Mouse (Mus musculus): ENCODE measurements around the gene Mecom. TPM values are rescaled to one million over a fixed set of nuclear protein-coding genes. Genes with fewer than 3 reads are reported as not detected.
A peak's percentile ranks its signal among the peaks of the same experiment; 100 is the strongest.

Gene Mecom
- polyA plus RNA-seq, 1 experiment from 2014 or later, result 26.9 TPM

- no peaks in the 10 kb centered on the region for H3K9me3 ChIP-seq
- peaks cover 61% of the 10 kb centered on the region for H3K4me1 ChIP-seq
- peak overlapping the region; percentile 98; the same call in 1 of the 2 replicates for H3K27ac ChIP-seq
- no peak overlapping the region for H3K4me3 ChIP-seq
- no peak for DNase-seq (ENCODE audit: extremely low spot score, low spot score)
- peaks cover 33% of the 10 kb centered on the region for H3K27me3 ChIP-seq (ENCODE audit: poor library complexity, severe bottlenecking)
- H3K36me3 ChIP-seq (replicated peaks), result 0 out of 2 replicates have a peak, but pooled peaks cover 9% of the 10 kb centered on the region
These were observed 44.0 kb downstream of the Mecom start for GRCm38 (mm10) chr3:30503821-30504220.

GRCm38 (mm10) chr3:30498202-30498828, 49.5 kb downstream of the Mecom start:
- DNase-seq (ENCODE audit: extremely low spot score, low spot score), result no peak
- WGBS, result 18% methylated on average over 9 of the region's 9 CpGs
- peaks cover 15% of the 10 kb centered on the region; the same call in 1 of the 2 replicates for H3K36me3 ChIP-seq (replicated peaks)
- H3K4me1 ChIP-seq, result peaks cover 19% of the 10 kb centered on the region
- no peaks in the 10 kb centered on the region for H3K27me3 ChIP-seq (ENCODE audit: poor library complexity, severe bottlenecking)
- peak overlapping the region; percentile 45; the same call in 1 of the 2 replicates for H3K27ac ChIP-seq
- peaks cover 8% of the 10 kb centered on the region; the same call in 1 of the 2 replicates for H3K9me3 ChIP-seq
- H3K4me3 ChIP-seq, result no peak overlapping the region

DNA sequence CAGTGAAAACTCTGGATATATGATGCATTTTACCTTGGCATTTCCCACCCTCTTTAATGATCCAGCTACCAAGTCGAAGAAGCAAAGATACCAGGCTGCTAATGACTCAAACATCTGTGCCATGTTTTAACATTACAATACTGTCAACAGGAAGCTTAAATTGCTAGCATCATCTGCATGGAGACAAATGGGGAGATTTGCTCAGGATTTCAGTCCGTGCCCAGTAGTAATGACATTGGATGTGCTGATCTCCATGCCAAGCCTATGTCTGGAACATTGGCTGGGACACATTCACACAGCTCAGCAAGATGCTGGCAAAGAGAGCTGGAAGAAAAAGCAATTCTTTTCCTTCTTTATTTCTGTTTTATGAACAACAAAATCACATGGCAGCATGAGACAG, 53.4 kb downstream of the Mecom start:
- peaks cover 14% of the 10 kb centered on the region; the same call in 1 of the 2 replicates for H3K36me3 ChIP-seq (replicated peaks)
- H3K4me3 ChIP-seq, result no peak overlapping the region
- H3K9me3 ChIP-seq, result peaks cover 13% of the 10 kb centered on the region; the same call in 1 of the 2 replicates
- no peak for DNase-seq (ENCODE audit: extremely low spot score, low spot score)
- H3K4me1 ChIP-seq, result peaks cover 10% of the 10 kb centered on the region
- H3K27ac ChIP-seq, result no peak overlapping the region
- WGBS, result 92% methylated on average over 2 of the region's 2 CpGs
- H3K27me3 ChIP-seq (ENCODE audit: poor library complexity, severe bottlenecking), result no peaks in the 10 kb centered on the region

DNA sequence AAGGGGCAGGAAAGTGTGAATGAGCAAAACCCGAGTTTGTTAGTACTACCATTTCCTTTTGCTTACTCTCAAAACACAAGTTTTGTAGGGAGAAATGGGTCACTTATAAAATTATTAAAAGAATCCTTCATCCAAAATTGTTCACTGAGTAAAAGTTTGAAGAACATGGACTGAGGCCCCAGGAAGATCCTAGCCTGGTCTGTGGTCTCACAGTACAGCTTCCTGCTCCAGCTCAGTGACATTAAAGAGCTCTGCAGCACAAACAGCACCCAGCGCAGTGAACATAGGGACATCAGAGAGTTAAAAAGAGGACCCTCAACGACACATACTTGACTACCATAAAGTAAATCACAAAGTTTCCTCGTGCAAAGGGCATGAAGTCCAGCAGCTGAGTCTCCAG, 59.0 kb downstream of the Mecom start:
- Histone ChIP-seq H3K9me3 (peaks cover 9% of the 10 kb centered on the region; the same call in 1 of the 2 replicates), H3K27me3 (ENCODE audit: poor library complexity, severe bottlenecking) (no peaks in the 10 kb centered on the region), H3K4me3 (no peak overlapping the region), H3K27ac (no peak overlapping the region), H3K36me3 (replicated peaks) (peaks cover 20% of the 10 kb centered on the region), H3K4me1 (peaks cover 5% of the 10 kb centered on the region)
- no peak for DNase-seq (ENCODE audit: extremely low spot score, low spot score)
- WGBS, result 76% methylated on average over 4 of the region's 4 CpGs

- DNase-seq (ENCODE audit: extremely low spot score, low spot score), result no peak
- 91% methylated on average over 4 of the region's 4 CpGs for WGBS
- Histone ChIP-seq H3K4me1 (peaks cover 28% of the 10 kb centered on the region), H3K9me3 (no peaks in the 10 kb centered on the region), H3K4me3 (no peak overlapping the region), H3K27me3 (ENCODE audit: poor library complexity, severe bottlenecking) (no peaks in the 10 kb centered on the region), H3K36me3 (replicated peaks) (peaks cover 10% of the 10 kb centered on the region), H3K27ac (no peak overlapping the region)
These were observed 61.4 kb downstream of the Mecom start for GRCm38 (mm10) chr3:30486422-30486821.

- 17% methylated on average over 5 of the region's 5 CpGs for WGBS
- DNase-seq (ENCODE audit: extremely low spot score, low spot score), result no peak
These were observed 64.7 kb downstream of the Mecom start for GRCm38 (mm10) chr3:30483006-30483684.

DNA sequence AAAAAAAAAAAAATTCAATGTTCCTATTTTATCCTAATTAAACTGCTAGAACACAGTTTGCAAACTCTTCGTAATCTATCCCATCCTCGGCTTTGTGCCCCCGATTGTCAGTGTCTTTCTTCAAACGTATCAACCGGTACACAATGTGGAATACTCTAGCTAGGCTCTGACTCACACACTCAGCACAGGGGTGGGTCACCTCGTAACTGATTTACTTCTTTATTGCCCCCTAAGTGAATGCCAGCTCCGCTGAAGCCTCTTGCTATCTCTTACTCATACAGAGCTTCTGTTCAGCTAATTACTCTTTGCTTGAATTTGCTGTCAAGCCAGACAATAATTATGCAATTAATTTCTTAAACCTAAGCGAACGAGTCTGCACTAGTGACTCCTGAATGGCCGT, 66.1 kb downstream of the Mecom start:
- Histone ChIP-seq H3K4me3 (no peak overlapping the region), H3K27me3 (ENCODE audit: poor library complexity, severe bottlenecking) (no peaks in the 10 kb centered on the region), H3K27ac (no peak overlapping the region), H3K36me3 (replicated peaks) (peaks cover 8% of the 10 kb centered on the region), H3K4me1 (peaks cover 46% of the 10 kb centered on the region), H3K9me3 (no peaks in the 10 kb centered on the region)
- DNase-seq (ENCODE audit: extremely low spot score, low spot score), result no peak
- WGBS, result 75% methylated on average over 10 of the region's 10 CpGs

More at GRCm38 (mm10) chr3:30483006-30483684, 64.7 kb downstream of the Mecom start:
- Histone ChIP-seq H3K27me3 (ENCODE audit: poor library complexity, severe bottlenecking) (no peaks in the 10 kb centered on the region), H3K4me1 (peaks cover 38% of the 10 kb centered on the region), H3K27ac (peak overlapping the region; percentile 26; the same call in 1 of the 2 replicates), H3K4me3 (no peak overlapping the region), H3K9me3 (no peaks in the 10 kb centered on the region), H3K36me3 (replicated peaks) (peaks cover 10% of the 10 kb centered on the region)

DNA sequence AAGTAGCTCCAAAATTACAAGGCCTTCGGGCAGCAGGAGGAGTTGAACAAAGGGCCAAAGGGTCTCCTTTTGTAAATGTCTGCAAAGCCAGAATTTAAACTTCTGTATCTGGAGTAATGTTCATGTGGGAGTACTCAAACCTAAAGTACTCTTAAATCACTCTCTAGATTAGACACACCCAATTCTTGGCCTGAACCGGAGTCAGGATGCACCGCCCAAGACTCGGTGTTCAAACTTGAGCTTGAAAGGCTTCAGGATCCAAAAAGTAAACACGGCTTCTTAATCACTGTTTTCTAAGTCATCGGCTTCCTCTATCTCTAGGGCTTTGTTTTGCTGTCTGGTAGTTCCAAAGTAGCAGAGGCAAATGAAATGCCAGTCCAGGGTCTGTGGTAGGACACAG, 67.3 kb downstream of the Mecom start:
- Histone ChIP-seq H3K4me3 (no peak overlapping the region), H3K9me3 (no peaks in the 10 kb centered on the region), H3K4me1 (peaks cover 46% of the 10 kb centered on the region), H3K27me3 (ENCODE audit: poor library complexity, severe bottlenecking) (no peaks in the 10 kb centered on the region), H3K36me3 (replicated peaks) (no peaks in the 10 kb centered on the region), H3K27ac (no peak overlapping the region)
- no peak for DNase-seq (ENCODE audit: extremely low spot score, low spot score)
- WGBS, result 86% methylated on average over 6 of the region's 6 CpGs

- H3K27ac ChIP-seq, result no peak overlapping the region
- no peak overlapping the region for H3K4me3 ChIP-seq
- H3K9me3 ChIP-seq, result no peaks in the 10 kb centered on the region
- DNase-seq (ENCODE audit: extremely low spot score, low spot score), result no peak
- WGBS, result 48% methylated on average over 6 of the region's 6 CpGs
- H3K4me1 ChIP-seq, result peaks cover 36% of the 10 kb centered on the region
- H3K36me3 ChIP-seq (replicated peaks), result no peaks in the 10 kb centered on the region
- no peaks in the 10 kb centered on the region for H3K27me3 ChIP-seq (ENCODE audit: poor library complexity, severe bottlenecking)
These were observed 69.6 kb downstream of the Mecom start for GRCm38 (mm10) chr3:30478252-30478651.

- Histone ChIP-seq H3K4me1 (peaks cover 25% of the 10 kb centered on the region), H3K9me3 (no peaks in the 10 kb centered on the region), H3K4me3 (no peak overlapping the region), H3K27me3 (ENCODE audit: poor library complexity, severe bottlenecking) (no peaks in the 10 kb centered on the region), H3K36me3 (replicated peaks) (no peaks in the 10 kb centered on the region), H3K27ac (0 out of 2 replicates have a peak overlapping the region, but pooled peaks have one; percentile 35)
- DNase-seq (ENCODE audit: extremely low spot score, low spot score), result no peak
- 54% methylated on average over 5 of the region's 5 CpGs for WGBS
These were observed 70.8 kb downstream of the Mecom start for GRCm38 (mm10) chr3:30477008-30477407.

GRCm38 (mm10) chr3:30475591-30475990, 72.2 kb downstream of the Mecom start:
- Histone ChIP-seq H3K36me3 (replicated peaks) (no peaks in the 10 kb centered on the region), H3K4me1 (peaks cover 23% of the 10 kb centered on the region), H3K9me3 (no peaks in the 10 kb centered on the region), H3K27me3 (ENCODE audit: poor library complexity, severe bottlenecking) (no peaks in the 10 kb centered on the region), H3K27ac (no peak overlapping the region), H3K4me3 (no peak overlapping the region)
- 67% methylated on average over 6 of the region's 6 CpGs for WGBS
- DNase-seq (ENCODE audit: extremely low spot score, low spot score), result no peak

DNA sequence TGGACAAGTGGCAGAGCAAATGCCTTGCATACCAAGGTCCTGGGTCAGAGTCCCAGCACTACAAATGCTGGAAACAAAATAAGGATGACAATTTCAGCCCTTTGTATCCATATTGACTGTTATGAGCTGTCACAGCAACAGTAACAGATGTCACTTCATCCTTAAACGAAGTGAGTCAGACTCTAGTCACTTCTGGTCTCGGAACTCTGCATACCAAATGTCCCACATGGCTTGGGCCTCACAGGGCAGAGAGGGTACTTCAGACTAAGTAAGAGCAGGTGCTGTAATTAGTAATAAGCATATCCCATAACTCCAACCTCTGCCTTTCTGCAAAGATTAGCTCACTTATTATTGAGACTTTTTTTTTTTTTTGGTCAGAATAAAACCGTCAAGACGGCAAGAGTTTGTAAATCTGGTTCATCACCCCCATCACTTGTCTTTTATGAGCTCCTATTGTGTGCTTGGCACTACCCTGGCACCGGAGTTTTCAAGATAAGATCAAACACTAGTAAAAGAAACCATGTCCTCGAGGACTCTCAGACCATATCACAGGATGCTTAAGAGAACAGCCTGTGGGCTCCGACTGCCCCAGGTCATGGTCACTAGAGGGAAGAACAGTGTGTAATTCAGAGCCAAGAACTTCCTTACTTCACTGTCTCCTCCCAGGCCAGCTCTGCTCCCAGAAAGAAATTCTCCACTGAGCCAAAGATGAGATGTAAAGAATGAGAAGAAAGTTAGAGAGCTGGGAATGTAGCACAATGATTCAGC, 79.6 kb downstream of the Mecom start:
- H3K9me3 ChIP-seq, result no peaks in the 10 kb centered on the region
- DNase-seq (ENCODE audit: extremely low spot score, low spot score), result no peak
- no peaks in the 10 kb centered on the region for H3K27me3 ChIP-seq (ENCODE audit: poor library complexity, severe bottlenecking)
- peaks cover 12% of the 10 kb centered on the region for H3K4me1 ChIP-seq
- H3K27ac ChIP-seq, result no peak overlapping the region
- no peaks in the 10 kb centered on the region for H3K36me3 ChIP-seq (replicated peaks)
- no peak overlapping the region for H3K4me3 ChIP-seq
- WGBS, result 87% methylated on average over 7 of the region's 7 CpGs
